Mouse (Mus musculus) myocyte (in vitro differentiated cells): ENCODE results near the gene Slc4a3. TPM values are rescaled to one million over a fixed set of nuclear protein-coding genes. Genes with fewer than 3 reads are reported as not detected.

Source experiments
- H3K27me3 ChIP-seq: one replicate; pipeline ENCODE4 v1.6.1; 2011; ENCODE audit not compliant: control insufficient read depth, insufficient read depth, insufficient read length
- H3K36me3 ChIP-seq: one replicate; pipeline ENCODE4 v1.6.1; 2011; ENCODE audit not compliant: control insufficient read depth, insufficient read depth
- H3K4me2 ChIP-seq: one replicate; pipeline ENCODE4 v1.6.1; 2011; ENCODE audit warnings: low read depth, control low read depth
- H3K4me3 ChIP-seq: one replicate; pipeline ENCODE4 v1.5.1; 2011; ENCODE audit warnings: mild to moderate bottlenecking, control low read depth, moderate library complexity
- H3K79me2 ChIP-seq: one replicate; pipeline ENCODE4 v1.6.1; 2011; ENCODE audit not compliant: control insufficient read depth, insufficient read depth
- H3ac ChIP-seq: one replicate; pipeline ENCODE4 v1.6.1; 2011; ENCODE audit not compliant: control insufficient read depth, insufficient read length
- CEBPB ChIP-seq: IDR thresholded peaks from 2 replicates; pipeline ENCODE4 v1.6.1; 2011; ENCODE audit warnings: mild to moderate bottlenecking, moderate library complexity; ENCODE audit not compliant: poor library complexity, insufficient read depth, severe bottlenecking
- E2F4 ChIP-seq: IDR thresholded peaks from one replicate; pipeline ENCODE4 v1.6.1; 2011; ENCODE audit warnings: mild to moderate bottlenecking, control low read depth, moderate library complexity; ENCODE audit not compliant: insufficient read depth
- MAX ChIP-seq: IDR thresholded peaks from one replicate; pipeline ENCODE4 v1.6.1; 2011; ENCODE audit warnings: low read depth, mild to moderate bottlenecking, control low read depth
- MYOD1 ChIP-seq, 3 experiments: IDR thresholded peaks; one replicate each; pipeline ENCODE4 v1.6.1; 2011; ENCODE audit warnings: control low read depth in 2 of 3, low read depth in 2 of 3, mild to moderate bottlenecking in 2 of 3, moderate library complexity in 1 of 3; ENCODE audit not compliant: insufficient read length in 2 of 3, control insufficient read depth in 1 of 3
- MYOG ChIP-seq, 3 experiments: IDR thresholded peaks; one replicate each; pipeline ENCODE4 v1.6.1; 2011; ENCODE audit warnings: control low read depth in 2 of 3, low read depth in 2 of 3, mild to moderate bottlenecking in 2 of 3; ENCODE audit not compliant: insufficient read length in 2 of 3, control insufficient read depth in 1 of 3, insufficient read depth in 1 of 3
- POLR2A ChIP-seq: IDR thresholded peaks from one replicate; pipeline ENCODE4 v1.6.1; 2011; ENCODE audit warnings: low read depth, mild to moderate bottlenecking, control low read depth, moderate library complexity; ENCODE audit not compliant: insufficient read length
- POLR2AphosphoS2 ChIP-seq: IDR thresholded peaks from one replicate; pipeline ENCODE4 v1.6.1; 2011; ENCODE audit warnings: low read depth, control low read depth; ENCODE audit not compliant: insufficient read length
- REST ChIP-seq: IDR thresholded peaks from one replicate; pipeline ENCODE4 v1.6.1; 2011; ENCODE audit warnings: mild to moderate bottlenecking, control low read depth, moderate library complexity; ENCODE audit not compliant: insufficient read depth, insufficient read length
- SRF ChIP-seq: IDR thresholded peaks from one replicate; pipeline ENCODE4 v1.6.1; 2011; ENCODE audit warnings: low read depth; ENCODE audit not compliant: control insufficient read depth, insufficient read length
- TCF12 ChIP-seq: IDR thresholded peaks from one replicate; pipeline ENCODE4 v1.6.1; 2011; ENCODE audit warnings: mild to moderate bottlenecking, control low read depth; ENCODE audit not compliant: poor library complexity, insufficient read depth, severe bottlenecking
- TCF3 ChIP-seq: IDR thresholded peaks from one replicate; pipeline ENCODE4 v1.6.1; 2011; ENCODE audit warnings: low read depth, control low read depth; ENCODE audit not compliant: insufficient read length
- USF1 ChIP-seq: IDR thresholded peaks from one replicate; pipeline ENCODE4 v1.6.1; 2011; ENCODE audit warnings: low read depth, mild to moderate bottlenecking, control low read depth, moderate library complexity
- polyA plus RNA-seq: library from polyadenylated mRNA; unstranded; fragments of >200 nt; fragmentation: generic; extraction: Trizol; gene quantifications from one replicate; pipeline ENCODE4 v1.2.1, GENCODE M21; 2012; ENCODE audit warnings: missing spikeins

Slc4a3 gene
- polyA plus RNA-seq, 1 experiment: 48.6 TPM

GRCm38 (mm10) chr1:75511437-75512210, 34.4 kb upstream of the Slc4a3 start:
- no peaks in the 10 kb centered on the region for H3K36me3 ChIP-seq
- H3K4me2 ChIP-seq: no peak overlapping the region
- H3K27me3 ChIP-seq: peaks cover 5% of the 10 kb centered on the region
- no peaks in the 10 kb centered on the region for H3K79me2 ChIP-seq
- TF ChIP-seq TCF12 (no peak), CEBPB (no peak), POLR2A (no peak), POLR2AphosphoS2 (no peak), SRF (no peak), TCF3 (no peak), E2F4 (no peak), MYOG (IDR thresholded peaks at IDR 0.05; ENCODE audit: control insufficient read depth in 1 of 3, insufficient read depth in 1 of 3, insufficient read length in 2 of 3, low read depth in 2 of 3) (no peak), MYOD1 (IDR thresholded peaks at IDR 0.05; ENCODE audit: control insufficient read depth in 1 of 3, insufficient read length in 2 of 3, low read depth in 2 of 3) (no peak)
- no peak overlapping the region for H3K4me3 ChIP-seq
- H3ac ChIP-seq: no peak overlapping the region

GRCm38 (mm10) chr1:75512550-75512949, 33.5 kb upstream of the Slc4a3 start:
- Histone ChIP-seq H3K4me2 (no peak overlapping the region), H3K79me2 (no peaks in the 10 kb centered on the region), H3ac (no peak overlapping the region), H3K4me3 (no peak overlapping the region), H3K36me3 (no peaks in the 10 kb centered on the region), H3K27me3 (peaks cover 5% of the 10 kb centered on the region)
- TF ChIP-seq E2F4 (no peak), POLR2A (no peak), POLR2AphosphoS2 (no peak), TCF3 (no peak), MAX (no peak), CEBPB (no peak), REST (no peak)

GRCm38 (mm10) chr1:75516703-75517380, 29.2 kb upstream of the Slc4a3 start:
- H3K27me3 ChIP-seq: no peaks in the 10 kb centered on the region
- no peak overlapping the region for H3K4me2 ChIP-seq
- TF ChIP-seq REST (no peak), MYOD1 (IDR thresholded peaks at IDR 0.05; ENCODE audit: control insufficient read depth in 1 of 3, insufficient read length in 2 of 3, low read depth in 2 of 3) (no peak), TCF12 (no peak), MAX (no peak), USF1 (no peak), POLR2AphosphoS2 (no peak), TCF3 (no peak)
- peaks cover under 1% of the 10 kb centered on the region for H3K79me2 ChIP-seq
- no peak overlapping the region for H3K4me3 ChIP-seq
- H3K36me3 ChIP-seq: no peaks in the 10 kb centered on the region
- H3ac ChIP-seq: no peak overlapping the region

- no peak overlapping the region for H3K4me2 ChIP-seq
- peaks cover 4% of the 10 kb centered on the region for H3K79me2 ChIP-seq
- no peak overlapping the region for H3ac ChIP-seq
- no peaks in the 10 kb centered on the region for H3K36me3 ChIP-seq
- H3K4me3 ChIP-seq: no peak overlapping the region
- H3K27me3 ChIP-seq: no peaks in the 10 kb centered on the region
- TF ChIP-seq TCF3 (no peak), MYOG (IDR thresholded peaks at IDR 0.05; ENCODE audit: control insufficient read depth in 1 of 3, insufficient read depth in 1 of 3, insufficient read length in 2 of 3, low read depth in 2 of 3) (no peak), E2F4 (no peak), POLR2A (no peak)
Observed at GRCm38 (mm10) chr1:75517984-75518383, 28.1 kb upstream of the Slc4a3 start.

GRCm38 (mm10) chr1:75518427-75518826, 27.6 kb upstream of the Slc4a3 start:
- Histone ChIP-seq H3K79me2 (peaks cover 4% of the 10 kb centered on the region), H3K36me3 (no peaks in the 10 kb centered on the region), H3K4me3 (no peak overlapping the region), H3K4me2 (no peak overlapping the region), H3K27me3 (no peaks in the 10 kb centered on the region), H3ac (no peak overlapping the region)
- TF ChIP-seq TCF12: no peak
- no peak for TF ChIP-seq SRF
- TF ChIP-seq MAX: no peak
- TF ChIP-seq POLR2A: no peak
- no peak for TF ChIP-seq E2F4
- TF ChIP-seq CEBPB: no peak
- TF ChIP-seq USF1: no peak
- no peak for TF ChIP-seq REST

GRCm38 (mm10) chr1:75519576-75519975, 26.5 kb upstream of the Slc4a3 start:
- peaks cover 4% of the 10 kb centered on the region for H3K79me2 ChIP-seq
- no peak overlapping the region for H3ac ChIP-seq
- H3K27me3 ChIP-seq: no peaks in the 10 kb centered on the region
- TF ChIP-seq MYOG (IDR thresholded peaks at IDR 0.05; ENCODE audit: control insufficient read depth in 1 of 3, insufficient read depth in 1 of 3, insufficient read length in 2 of 3, low read depth in 2 of 3): no peak
- TF ChIP-seq REST: no peak
- no peak for TF ChIP-seq MYOD1 (IDR thresholded peaks at IDR 0.05; ENCODE audit: control insufficient read depth in 1 of 3, insufficient read length in 2 of 3, low read depth in 2 of 3)
- TF ChIP-seq E2F4: no peak
- no peak for TF ChIP-seq POLR2A
- TF ChIP-seq MAX: no peak
- TF ChIP-seq POLR2AphosphoS2: no peak
- no peak for TF ChIP-seq TCF12
- TF ChIP-seq USF1: no peak
- no peak for TF ChIP-seq SRF
- no peak for TF ChIP-seq TCF3
- no peak for TF ChIP-seq CEBPB
- no peak overlapping the region for H3K4me3 ChIP-seq
- H3K4me2 ChIP-seq: no peak overlapping the region
- no peaks in the 10 kb centered on the region for H3K36me3 ChIP-seq
